Mouse (Mus musculus) liver, embryonic 14.5 days (tissue): ENCODE data around the gene Tgfbr3l.

Experiments
- CTCF ChIP-seq: IDR thresholded peaks from 2 replicates; pipeline ENCODE4 v1.5.1; 2016; ENCODE audit warnings: antibody characterized with exemption, low read depth, control low read depth
- EP300 ChIP-seq: IDR thresholded peaks from 2 replicates; pipeline ENCODE4 v1.6.1; 2016; ENCODE audit warnings: antibody characterized with exemption, low read depth

DNA sequence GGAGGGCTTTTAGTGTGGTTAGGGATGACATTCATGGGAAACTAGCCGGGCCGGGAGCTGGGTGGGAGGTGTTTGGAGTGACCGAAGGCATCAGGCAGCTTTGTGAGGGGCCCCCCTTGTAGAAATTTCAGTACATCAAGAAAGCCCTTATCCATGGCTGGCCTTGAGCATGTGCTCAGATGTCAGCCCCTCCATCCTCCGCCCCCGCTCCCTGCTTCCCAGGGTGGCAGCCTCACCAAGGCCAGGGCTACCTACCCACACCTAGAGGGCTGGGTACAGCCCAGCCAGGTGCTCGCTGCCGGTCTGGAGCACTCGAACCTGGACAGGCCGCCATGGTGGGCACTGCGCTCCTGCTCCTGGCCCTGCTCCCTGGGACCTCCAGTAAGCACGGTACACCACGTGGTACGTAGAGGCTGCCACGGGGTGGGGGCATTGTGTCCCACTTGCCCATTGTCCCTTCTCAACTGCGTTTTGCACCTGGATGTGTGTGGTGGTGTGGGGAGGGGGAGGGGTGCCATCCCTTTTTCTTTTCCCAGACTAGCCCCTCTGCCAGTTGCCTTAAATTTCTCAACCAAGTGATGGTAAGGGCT, at the start of gene Tgfbr3l:
- TF ChIP-seq CTCF: no peak
- no peak for TF ChIP-seq EP300
